Comparison of ENCODE assay signal across 9 mouse cellular contexts in the genomic region with DNA sequence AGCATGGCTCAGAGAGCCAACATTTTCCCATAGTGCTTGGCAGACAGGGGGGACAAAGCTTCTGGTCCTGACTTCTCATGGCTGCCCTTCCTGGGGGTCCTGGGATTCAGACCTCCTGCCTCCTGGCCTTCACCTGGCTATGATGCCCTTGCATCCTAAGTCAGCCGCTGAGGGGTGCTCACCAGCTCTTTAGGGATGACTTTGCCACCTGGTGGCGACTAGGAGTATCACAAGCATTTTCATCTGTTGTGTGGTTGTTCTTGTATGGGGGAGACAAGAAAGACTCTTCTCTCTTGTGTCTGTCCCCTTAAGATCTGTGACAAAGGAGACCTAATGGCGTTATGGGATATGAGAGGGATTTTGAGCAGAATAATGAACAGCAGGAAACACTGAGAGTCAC. TPM values are rescaled to one million over a fixed set of nuclear protein-coding genes. Genes with fewer than 3 reads are reported as not detected.
DNase-seq lines count a peak whose midpoint lies in the region; ATAC-seq and TF ChIP-seq lines count a peak whose summit lies in the region.
"Had no signal": no experiment of that assay in that cellular context is flagged by ENCODE, and none has a peak within 500 bp of the region (broad histone marks: within the 10 kb centered on the region; RNA-seq: fewer than 3 reads in every experiment).

No protein-coding gene starts in this region.

- H3K4me2 ChIP-seq in forebrain, embryonic 12.5 days: no peak overlapping the region
- no peak overlapping the region for H3K4me2 ChIP-seq in intestine, embryonic 16.5 days (ENCODE audit: low read depth, low read length)
- H3K4me2 ChIP-seq in limb, embryonic 14.5 days (replicated peaks; ENCODE audit: low read depth, low read length, severe bottlenecking): no peak overlapping the region

- peaks cover 35% of the 10 kb centered on the region for H3K36me3 ChIP-seq in forebrain, embryonic 10.5 days (replicated peaks)
- peaks cover 14% of the 10 kb centered on the region for H3K36me3 ChIP-seq in forebrain, embryonic 12.5 days (replicated peaks)
- peaks cover 2% of the 10 kb centered on the region; the same call in 1 of the 2 replicates for H3K36me3 ChIP-seq in intestine, embryonic 16.5 days (ENCODE audit: control insufficient read depth, insufficient read depth, low read length)
- H3K36me3 ChIP-seq in limb, embryonic 14.5 days (ENCODE audit: control insufficient read depth, insufficient read depth, low read length): peaks cover 11% of the 10 kb centered on the region; the same call in 1 of the 2 replicates

- TF ChIP-seq POLR2A in limb, embryonic 14.5 days (IDR thresholded peaks at IDR 0.05; ENCODE audit: borderline replicate concordance, extremely low read depth, insufficient read depth, insufficient read length): no peak

- no peaks in the 10 kb centered on the region for H3K9me3 ChIP-seq in forebrain, embryonic 10.5 days
- no peaks in the 10 kb centered on the region for H3K9me3 ChIP-seq in forebrain, embryonic 12.5 days
- H3K9me3 ChIP-seq in intestine, embryonic 16.5 days (ENCODE audit: control insufficient read depth, low read length): no peaks in the 10 kb centered on the region
- no peaks in the 10 kb centered on the region for H3K9me3 ChIP-seq in limb, embryonic 14.5 days (ENCODE audit: control insufficient read depth, low read length)
- H3K9me3 ChIP-seq: megakaryocyte, embryonic 14.5 days had no signal

- H3K4me3 ChIP-seq in forebrain, embryonic 10.5 days: no peak overlapping the region
- H3K4me3 ChIP-seq in forebrain, embryonic 12.5 days (replicated peaks): no peak overlapping the region
- H3K4me3 ChIP-seq in intestine, embryonic 16.5 days (ENCODE audit: low read length): no peak overlapping the region
- H3K4me3 ChIP-seq in limb, embryonic 14.5 days (replicated peaks; ENCODE audit: low read length): no peak overlapping the region
- H3K4me3 ChIP-seq: megakaryocyte, embryonic 14.5 days had no signal

- H3K9ac ChIP-seq in forebrain, embryonic 12.5 days: no peak overlapping the region
- H3K9ac ChIP-seq in intestine, embryonic 16.5 days (ENCODE audit: low read depth, low read length): no peak overlapping the region
- H3K9ac ChIP-seq in limb, embryonic 14.5 days (ENCODE audit: low read depth, low read length, severe bottlenecking): no peak overlapping the region

- no peak overlapping the region for H3K27ac ChIP-seq in forebrain, embryonic 10.5 days
- no peak overlapping the region for H3K27ac ChIP-seq in forebrain, embryonic 12.5 days
- no peak overlapping the region for H3K27ac ChIP-seq in intestine, embryonic 16.5 days (ENCODE audit: low read length)
- H3K27ac ChIP-seq in limb, embryonic 14.5 days (replicated peaks; ENCODE audit: low read depth, low read length): no peak overlapping the region

- no peak for ATAC-seq in forebrain, embryonic 12.5 days (ENCODE audit: low FRiP score)
- 0 out of 2 replicates have a peak, but pooled peaks have one; percentile 41 for ATAC-seq in intestine, embryonic 16.5 days
- ATAC-seq in limb, embryonic 14.5 days (ENCODE audit: low FRiP score, low read depth): no peak

- peak; percentile 64 for DNase-seq in forebrain, embryonic 10.5 days (ENCODE audit: extremely low spot score, low spot score)
- peak; percentile 62 for DNase-seq in cerebellum, adult 11-12 months
- peak; percentile 66 for DNase-seq in forelimb bud, embryonic 11.5 days (ENCODE audit: low read depth, low spot score)
- DNase-seq in limb, embryonic 14.5 days (ENCODE audit: low spot score): peak; percentile 69
- peak; percentile 73 for DNase-seq in neural tube, embryonic 10.5 days (ENCODE audit: extremely low spot score, low spot score)
- peak; percentile 83 to 91 for DNase-seq in spleen, postnatal 4 days (ENCODE audit: low spot score in 2 of 2)

- peaks cover 20% of the 10 kb centered on the region; the same call in 1 of the 2 replicates for H3K27me3 ChIP-seq in forebrain, embryonic 10.5 days (ENCODE audit: poor library complexity, severe bottlenecking)
- no peaks in the 10 kb centered on the region for H3K27me3 ChIP-seq in forebrain, embryonic 12.5 days
- no peaks in the 10 kb centered on the region for H3K27me3 ChIP-seq in intestine, embryonic 16.5 days (replicated peaks; ENCODE audit: control insufficient read depth, insufficient read depth, low read length)
- no peaks in the 10 kb centered on the region for H3K27me3 ChIP-seq in limb, embryonic 14.5 days (ENCODE audit: control insufficient read depth, insufficient read depth, low read length)
- H3K27me3 ChIP-seq: megakaryocyte, embryonic 14.5 days had no signal

- 8% methylated on average over 3 of the region's 3 CpGs for WGBS in forebrain, embryonic 10.5 days
- WGBS in forebrain, embryonic 12.5 days: 3% methylated on average over 3 of the region's 3 CpGs
- 12% methylated on average over 3 of the region's 3 CpGs for WGBS in intestine, embryonic 16.5 days
- WGBS in limb, embryonic 14.5 days: 13% methylated on average over 3 of the region's 3 CpGs

- peaks cover 29% of the 10 kb centered on the region for H3K4me1 ChIP-seq in forebrain, embryonic 10.5 days
- peaks cover 8% of the 10 kb centered on the region; the same call in 1 of the 2 replicates for H3K4me1 ChIP-seq in forebrain, embryonic 12.5 days
- H3K4me1 ChIP-seq in intestine, embryonic 16.5 days (ENCODE audit: control insufficient read depth, insufficient read depth, low read length): no peaks in the 10 kb centered on the region
- H3K4me1 ChIP-seq in limb, embryonic 14.5 days (ENCODE audit: control insufficient read depth, insufficient read depth, low read length): no peaks in the 10 kb centered on the region

RNA-seq across cellular contexts. Expression of a gene that starts 36.8 kb away (rescaled TPM):
- 0.07 and 0.10 TPM in 2 replicates for polyA plus RNA-seq in forebrain, embryonic 10.5 days (2016; fragmentation: Nextera tagmentation; extraction: Ambion mirVana)
- polyA plus RNA-seq in forebrain, embryonic 12.5 days (2016; fragmentation: Nextera tagmentation; extraction: Ambion mirVana): 0.38 and 0.53 TPM in 2 replicates
- polyA plus RNA-seq in intestine, embryonic 16.5 days (2015; fragmentation: Nextera tagmentation; extraction: Ambion mirVana): 1.0 and 1.1 TPM in 2 replicates
- polyA plus RNA-seq in limb, embryonic 14.5 days (2012; rRNA removed): 0.73 and 0.86 TPM in 2 replicates
- 0.45 and 0.48 TPM in 2 replicates for polyA plus RNA-seq in limb, embryonic 14.5 days (2014; fragmentation: Nextera tagmentation; extraction: Ambion mirVana)

RNA-seq across cellular contexts. Expression of a gene that starts 54.8 kb away (rescaled TPM):
- polyA plus RNA-seq in forebrain, embryonic 10.5 days (2016; fragmentation: Nextera tagmentation; extraction: Ambion mirVana): 9.3 and 11.9 TPM in 2 replicates
- 10.8 and 12.2 TPM in 2 replicates for polyA plus RNA-seq in forebrain, embryonic 12.5 days (2016; fragmentation: Nextera tagmentation; extraction: Ambion mirVana)
- polyA plus RNA-seq in intestine, embryonic 16.5 days (2015; fragmentation: Nextera tagmentation; extraction: Ambion mirVana): 7.7 and 9.2 TPM in 2 replicates
- polyA plus RNA-seq in limb, embryonic 14.5 days (2012; rRNA removed): 26.3 and 26.8 TPM in 2 replicates
- 3.5 and 4.2 TPM in 2 replicates for polyA plus RNA-seq in limb, embryonic 14.5 days (2014; fragmentation: Nextera tagmentation; extraction: Ambion mirVana)
